Mouse (Mus musculus): ENCODE measurements around the gene Hist1h2bf. TPM values are rescaled to one million over a fixed set of nuclear protein-coding genes. Genes with fewer than 3 reads are reported as not detected.
A peak's percentile ranks its signal among the peaks of the same experiment; 100 is the strongest.
"Not testable (repeated sequence)": the region's sequence is repeated elsewhere in the genome, so short reads cannot be mapped to it uniquely, and the experiment has no call there.

The Hist1h2bf gene
- polyA plus RNA-seq, 1 experiment from 2014 or later = 5.8 TPM

- H3K9me3 ChIP-seq, H3K36me3 ChIP-seq, H3K27me3 ChIP-seq: not testable (repeated sequence)
- peak within 1 kb of the TSS; percentile 75 for H3K4me2 ChIP-seq
- ATAC-seq (ENCODE audit: insufficient number of reproducible peaks, low FRiP score, low TSS enrichment, low read depth) = peak; percentile 89
- H3K4me3 ChIP-seq = peak within 1 kb of the TSS; percentile 53
- under 1% methylated on average over 52 of the region's 62 CpGs for WGBS
- H3K4me1 ChIP-seq = peaks cover 31% of the 10 kb centered on the region
- peak within 1 kb of the TSS; percentile 39 for H3K9ac ChIP-seq
- peak within 1 kb of the TSS; percentile 94 for H3K27ac ChIP-seq
These were observed 38.6 kb downstream of the Hist1h2bf start, which contains the start of gene Hist1h3g for GRCm38 (mm10) chr13:23535137-23536075. Hist1h3g (plus strand) TSS chr13:23535422.

GRCm38 (mm10) chr13:23534368-23535131 lies 39.4 kb downstream of the Hist1h2bf start:
- peaks cover 31% of the 10 kb centered on the region for H3K4me1 ChIP-seq
- H3K4me2 ChIP-seq = peak overlapping the region; percentile 75
- no peaks in the 10 kb centered on the region for H3K27me3 ChIP-seq
- 1% methylated on average over 15 of the region's 15 CpGs for WGBS
- peak overlapping the region; percentile 94 for H3K27ac ChIP-seq
- H3K36me3 ChIP-seq = no peaks in the 10 kb centered on the region
- ATAC-seq (ENCODE audit: insufficient number of reproducible peaks, low FRiP score, low TSS enrichment, low read depth) = no peak
- H3K4me3 ChIP-seq = peak overlapping the region; percentile 53
- H3K9me3 ChIP-seq = no peaks in the 10 kb centered on the region
- peak overlapping the region; percentile 20; the same call in 1 of the 2 replicates for H3K9ac ChIP-seq

- H3K4me2 ChIP-seq = peak within 1 kb of the TSS; percentile 75
- H3K36me3 ChIP-seq, H3K9me3 ChIP-seq, H3K27me3 ChIP-seq: not testable (repeated sequence)
- H3K4me3 ChIP-seq = peak within 1 kb of the TSS; percentile 53
- peak; percentile 47 for ATAC-seq (ENCODE audit: insufficient number of reproducible peaks, low FRiP score, low TSS enrichment, low read depth)
- H3K9ac ChIP-seq = peak within 1 kb of the TSS; percentile 42; the same call in 1 of the 2 replicates
- H3K27ac ChIP-seq = peak within 1 kb of the TSS; percentile 94
- under 1% methylated on average over 25 of the region's 53 CpGs for WGBS
- H3K4me1 ChIP-seq = peaks cover 31% of the 10 kb centered on the region
These were observed 40.2 kb downstream of the Hist1h2bf start, which contains the start of gene Hist1h2af for GRCm38 (mm10) chr13:23533560-23534367. Hist1h2af (plus strand) TSS chr13:23533906.

GRCm38 (mm10) chr13:23532262-23533075 lies 41.5 kb downstream of the Hist1h2bf start:
- H3K36me3 ChIP-seq = no peaks in the 10 kb centered on the region
- no peaks in the 10 kb centered on the region for H3K27me3 ChIP-seq
- ATAC-seq (ENCODE audit: insufficient number of reproducible peaks, low FRiP score, low TSS enrichment, low read depth) = no peak
- H3K27ac ChIP-seq = peak overlapping the region; percentile 94
- peak overlapping the region; percentile 75 for H3K4me2 ChIP-seq
- H3K9ac ChIP-seq = peak overlapping the region; percentile 21; the same call in 1 of the 2 replicates
- H3K4me3 ChIP-seq = peak overlapping the region; percentile 53
- H3K9me3 ChIP-seq = no peaks in the 10 kb centered on the region
- WGBS = 16% methylated on average over 9 of the region's 9 CpGs
- peaks cover 27% of the 10 kb centered on the region for H3K4me1 ChIP-seq

- H3K27me3 ChIP-seq = no peaks in the 10 kb centered on the region
- H3K9me3 ChIP-seq = no peaks in the 10 kb centered on the region
- peak within 1 kb of the TSS; percentile 94 for H3K27ac ChIP-seq
- H3K9ac ChIP-seq = peak within 1 kb of the TSS; percentile 29
- no peaks in the 10 kb centered on the region for H3K36me3 ChIP-seq
- under 1% methylated on average over 60 of the region's 70 CpGs for WGBS
- ATAC-seq (ENCODE audit: insufficient number of reproducible peaks, low FRiP score, low TSS enrichment, low read depth) = peak; percentile 76
- peak within 1 kb of the TSS; percentile 75 for H3K4me2 ChIP-seq
- peak within 1 kb of the TSS; percentile 45 for H3K4me3 ChIP-seq
- peaks cover 25% of the 10 kb centered on the region for H3K4me1 ChIP-seq
These were observed 42.8 kb downstream of the Hist1h2bf start, which contains the start of gene Hist1h4h for GRCm38 (mm10) chr13:23530901-23531875. Hist1h4h (plus strand) TSS chr13:23531050.

GRCm38 (mm10) chr13:23530181-23530900 lies 43.7 kb downstream of the Hist1h2bf start:
- peak overlapping the region; percentile 75 for H3K4me2 ChIP-seq
- ATAC-seq (ENCODE audit: insufficient number of reproducible peaks, low FRiP score, low TSS enrichment, low read depth) = no peak
- H3K36me3 ChIP-seq = no peaks in the 10 kb centered on the region
- H3K27me3 ChIP-seq = no peaks in the 10 kb centered on the region
- H3K9ac ChIP-seq = peak overlapping the region; percentile 29; the same call in 1 of the 2 replicates
- H3K27ac ChIP-seq = peak overlapping the region; percentile 94
- under 1% methylated on average over 20 of the region's 20 CpGs for WGBS
- no peaks in the 10 kb centered on the region for H3K9me3 ChIP-seq
- H3K4me3 ChIP-seq = peak overlapping the region; percentile 45
- peaks cover 26% of the 10 kb centered on the region for H3K4me1 ChIP-seq

GRCm38 (mm10) chr13:23529480-23530165 lies 44.4 kb downstream of the Hist1h2bf start:
- Histone ChIP-seq H3K27me3 (no peaks in the 10 kb centered on the region), H3K27ac (peak overlapping the region; percentile 94), H3K4me3 (peak overlapping the region; percentile 45), H3K36me3 (no peaks in the 10 kb centered on the region), H3K9me3 (no peaks in the 10 kb centered on the region), H3K4me2 (peak overlapping the region; percentile 75), H3K4me1 (peaks cover 26% of the 10 kb centered on the region), H3K9ac (0 out of 2 replicates have a peak overlapping the region, but pooled peaks have one; percentile 17)
- no peak for ATAC-seq (ENCODE audit: insufficient number of reproducible peaks, low FRiP score, low TSS enrichment, low read depth)
- 25% methylated on average over 2 of the region's 2 CpGs for WGBS

GRCm38 (mm10) chr13:23529005-23529404 lies 45.0 kb downstream of the Hist1h2bf start:
- Histone ChIP-seq H3K4me2 (no peak overlapping the region), H3K27ac (no peak overlapping the region), H3K9ac (no peak overlapping the region), H3K4me1 (peaks cover 24% of the 10 kb centered on the region), H3K4me3 (no peak overlapping the region), H3K9me3 (no peaks in the 10 kb centered on the region), H3K27me3 (no peaks in the 10 kb centered on the region), H3K36me3 (no peaks in the 10 kb centered on the region)
- 61% methylated on average over 5 of the region's 5 CpGs for WGBS
- ATAC-seq (ENCODE audit: insufficient number of reproducible peaks, low FRiP score, low TSS enrichment, low read depth) = no peak

GRCm38 (mm10) chr13:23526312-23526711 lies 47.7 kb downstream of the Hist1h2bf start:
- Histone ChIP-seq H3K4me2 (peak overlapping the region; percentile 49), H3K27ac (peak overlapping the region; percentile 77), H3K9me3 (no peaks in the 10 kb centered on the region), H3K36me3 (no peaks in the 10 kb centered on the region), H3K27me3 (no peaks in the 10 kb centered on the region), H3K4me1 (peaks cover 11% of the 10 kb centered on the region; the same call in 1 of the 2 replicates), H3K4me3 (peak overlapping the region; percentile 50), H3K9ac (no peak overlapping the region)
- peak; percentile 48; the same call in 1 of the 2 replicates for ATAC-seq (ENCODE audit: insufficient number of reproducible peaks, low FRiP score, low TSS enrichment, low read depth)
- WGBS = under 1% methylated on average over 17 of the region's 17 CpGs

All from limb, embryonic 15.5 days (tissue).